Mouse (Mus musculus): ENCODE results near the gene Dlec1. TPM values are rescaled to one million over a fixed set of nuclear protein-coding genes. Genes with fewer than 3 reads are reported as not detected.

Dlec1 gene
- polyA plus RNA-seq, 1 experiment from 2014 or later = 1.1 TPM

GRCm38 (mm10) chr9:119080040-119080675 lies 22.1 kb upstream of the Dlec1 start:
- Histone ChIP-seq H3K4me2 (no peak overlapping the region), H3K9ac (no peak overlapping the region), H3K36me3 (ENCODE audit: insufficient read depth) (0 out of 2 replicates have a peak, but pooled peaks cover 3% of the 10 kb centered on the region), H3K4me1 (ENCODE audit: insufficient read depth) (peaks cover 4% of the 10 kb centered on the region; the same call in 1 of the 2 replicates), H3K9me3 (ENCODE audit: low read depth, low read length) (no peaks in the 10 kb centered on the region), H3K27me3 (ENCODE audit: insufficient read depth, low read length) (no peaks in the 10 kb centered on the region), H3K27ac (ENCODE audit: low read depth) (no peak overlapping the region), H3K4me3 (ENCODE audit: low read depth, low read length) (no peak overlapping the region)
- 69% methylated on average over 5 of the region's 5 CpGs for WGBS
- DNase-seq = no peak
- TF ChIP-seq CTCF (IDR thresholded peaks at IDR 0.05; ENCODE audit: low read depth) = no peak
- no peak for ATAC-seq (ENCODE audit: insufficient read depth)

GRCm38 (mm10) chr9:119082039-119082438 lies 20.2 kb upstream of the Dlec1 start:
- no peaks in the 10 kb centered on the region for H3K27me3 ChIP-seq (ENCODE audit: insufficient read depth, low read length)
- H3K9me3 ChIP-seq (ENCODE audit: low read depth, low read length) = no peaks in the 10 kb centered on the region
- H3K4me3 ChIP-seq (ENCODE audit: low read depth, low read length) = no peak overlapping the region
- peaks cover 4% of the 10 kb centered on the region; the same call in 1 of the 2 replicates for H3K4me1 ChIP-seq (ENCODE audit: insufficient read depth)
- H3K27ac ChIP-seq (ENCODE audit: low read depth) = peak overlapping the region; percentile 63
- DNase-seq (peak; percentile 39), ATAC-seq (ENCODE audit: insufficient read depth) (peak; percentile 64)
- 28% methylated on average over 8 of the region's 8 CpGs for WGBS
- H3K36me3 ChIP-seq (ENCODE audit: insufficient read depth) = 0 out of 2 replicates have a peak, but pooled peaks cover 3% of the 10 kb centered on the region
- H3K9ac ChIP-seq = no peak overlapping the region
- no peak overlapping the region for H3K4me2 ChIP-seq
- no peak for TF ChIP-seq CTCF (IDR thresholded peaks at IDR 0.05; ENCODE audit: low read depth)

GRCm38 (mm10) chr9:119082656-119083430 lies 19.4 kb upstream of the Dlec1 start:
- Histone ChIP-seq H3K9me3 (ENCODE audit: low read depth, low read length) (no peaks in the 10 kb centered on the region), H3K4me3 (ENCODE audit: low read depth, low read length) (no peak overlapping the region), H3K4me1 (ENCODE audit: insufficient read depth) (peaks cover 8% of the 10 kb centered on the region; the same call in 1 of the 2 replicates), H3K27me3 (ENCODE audit: insufficient read depth, low read length) (no peaks in the 10 kb centered on the region), H3K27ac (ENCODE audit: low read depth) (peak overlapping the region; percentile 63; the same call in 1 of the 2 replicates), H3K4me2 (no peak overlapping the region), H3K9ac (no peak overlapping the region), H3K36me3 (ENCODE audit: insufficient read depth) (0 out of 2 replicates have a peak, but pooled peaks cover 3% of the 10 kb centered on the region)
- ATAC-seq (ENCODE audit: insufficient read depth) (no peak), DNase-seq (no peak)
- TF ChIP-seq CTCF (IDR thresholded peaks at IDR 0.05; ENCODE audit: low read depth) = no peak
- 71% methylated on average over 7 of the region's 7 CpGs for WGBS

GRCm38 (mm10) chr9:119083966-119084365 lies 18.3 kb upstream of the Dlec1 start:
- no peak overlapping the region for H3K4me2 ChIP-seq
- DNase-seq = no peak
- H3K36me3 ChIP-seq (ENCODE audit: insufficient read depth) = 0 out of 2 replicates have a peak, but pooled peaks cover 3% of the 10 kb centered on the region
- no peak for TF ChIP-seq CTCF (IDR thresholded peaks at IDR 0.05; ENCODE audit: low read depth)
- WGBS = 69% methylated on average over 10 of the region's 10 CpGs
- peaks cover 10% of the 10 kb centered on the region; the same call in 1 of the 2 replicates for H3K4me1 ChIP-seq (ENCODE audit: insufficient read depth)
- no peaks in the 10 kb centered on the region for H3K9me3 ChIP-seq (ENCODE audit: low read depth, low read length)
- H3K4me3 ChIP-seq (ENCODE audit: low read depth, low read length) = no peak overlapping the region
- no peak for ATAC-seq (ENCODE audit: insufficient read depth)
- no peak overlapping the region for H3K9ac ChIP-seq
- H3K27me3 ChIP-seq (ENCODE audit: insufficient read depth, low read length) = no peaks in the 10 kb centered on the region
- no peak overlapping the region for H3K27ac ChIP-seq (ENCODE audit: low read depth)

- 24% methylated on average over 1 of the region's 1 CpGs for WGBS
- H3K4me2 ChIP-seq = no peak overlapping the region
- no peak overlapping the region for H3K4me3 ChIP-seq (ENCODE audit: low read depth, low read length)
- no peak for ATAC-seq (ENCODE audit: insufficient read depth)
- 0 out of 2 replicates have a peak, but pooled peaks cover 1% of the 10 kb centered on the region for H3K27me3 ChIP-seq (ENCODE audit: insufficient read depth, low read length)
- H3K9me3 ChIP-seq (ENCODE audit: low read depth, low read length) = no peaks in the 10 kb centered on the region
- no peak overlapping the region for H3K9ac ChIP-seq
- DNase-seq = no peak
- 0 out of 2 replicates have a peak, but pooled peaks cover 3% of the 10 kb centered on the region for H3K36me3 ChIP-seq (ENCODE audit: insufficient read depth)
- H3K4me1 ChIP-seq (ENCODE audit: insufficient read depth) = peaks cover 10% of the 10 kb centered on the region; the same call in 1 of the 2 replicates
- H3K27ac ChIP-seq (ENCODE audit: low read depth) = no peak overlapping the region
- no peak for TF ChIP-seq CTCF (IDR thresholded peaks at IDR 0.05; ENCODE audit: low read depth)
These were observed 15.8 kb upstream of the Dlec1 start for GRCm38 (mm10) chr9:119086451-119086850.

- Histone ChIP-seq H3K9ac (no peak overlapping the region), H3K27me3 (ENCODE audit: insufficient read depth, low read length) (peaks cover 10% of the 10 kb centered on the region; the same call in 1 of the 2 replicates), H3K9me3 (ENCODE audit: low read depth, low read length) (no peaks in the 10 kb centered on the region), H3K4me1 (ENCODE audit: insufficient read depth) (peaks cover 9% of the 10 kb centered on the region; the same call in 1 of the 2 replicates), H3K36me3 (ENCODE audit: insufficient read depth) (0 out of 2 replicates have a peak, but pooled peaks cover 3% of the 10 kb centered on the region), H3K4me2 (peak overlapping the region; percentile 69), H3K27ac (ENCODE audit: low read depth) (no peak overlapping the region), H3K4me3 (ENCODE audit: low read depth, low read length) (no peak overlapping the region; the same call in 1 of the 2 replicates)
- no peak for DNase-seq
- ATAC-seq (ENCODE audit: insufficient read depth) = no peak; the same call in 1 of the 2 replicates
- WGBS = 80% methylated on average over 5 of the region's 5 CpGs
- no peak for TF ChIP-seq CTCF (IDR thresholded peaks at IDR 0.05; ENCODE audit: low read depth)
These were observed 15.0 kb upstream of the Dlec1 start for GRCm38 (mm10) chr9:119087309-119087708.

Measured in lung, embryonic 14.5 days (tissue).